Mouse (Mus musculus) embryo, embryonic 9.5 days (tissue): ENCODE measurements around the gene Fpr3.
A peak's percentile ranks its signal among the peaks of the same experiment; 100 is the strongest.
"Not testable (repeated sequence)": the region's sequence is repeated elsewhere in the genome, so short reads cannot be mapped to it uniquely, and the experiment has no call there.

ENCODE experiments used
- DNase-seq: peaks from one replicate; pipeline ENCODE4 v3.0.0-alpha.2; 2017; ENCODE audit errors: extremely low spot score

The Fpr3 gene

GRCm38 (mm10) chr17:17882672-17883071 lies 5.0 kb upstream of the Fpr3 start:
- no peak for DNase-seq

- no peak for DNase-seq
Measured at GRCm38 (mm10) chr17:17883840-17884239, 3.8 kb upstream of the Fpr3 start, which contains the start of gene Fpr1. Gene Fpr1, minus strand, starts transcription at chr17:17883940.

GRCm38 (mm10) chr17:17889732-17890425 lies 2.2 kb downstream of the Fpr3 start:
- no peak for DNase-seq

- peak; percentile 32 for DNase-seq
Measured at GRCm38 (mm10) chr17:17896039-17896438, 8.4 kb downstream of the Fpr3 start.

- no peak for DNase-seq
Measured at GRCm38 (mm10) chr17:17899268-17899667, 11.6 kb downstream of the Fpr3 start.

GRCm38 (mm10) chr17:17900768-17901167 lies 13.1 kb downstream of the Fpr3 start:
- no peak for DNase-seq

- DNase-seq = peak; percentile 76
Measured at GRCm38 (mm10) chr17:17909636-17910421, 22.2 kb downstream of the Fpr3 start.

GRCm38 (mm10) chr17:17912618-17913017 lies 25.0 kb downstream of the Fpr3 start:
- DNase-seq = not testable (repeated sequence)

GRCm38 (mm10) chr17:17917376-17917775 lies 29.7 kb downstream of the Fpr3 start:
- no peak for DNase-seq

- DNase-seq = no peak
Measured at GRCm38 (mm10) chr17:17917782-17918181, 30.1 kb downstream of the Fpr3 start.

GRCm38 (mm10) chr17:17973443-17973842 lies 85.8 kb downstream of the Fpr3 start:
- no peak for DNase-seq

GRCm38 (mm10) chr17:17981232-17981631 lies 93.6 kb downstream of the Fpr3 start:
- DNase-seq = not testable (repeated sequence)

- no peak for DNase-seq
Measured at GRCm38 (mm10) chr17:18004752-18005151, 117.1 kb downstream of the Fpr3 start.
